Mouse (Mus musculus): ENCODE results near the gene Stard3nl.

Stard3nl gene

GRCm38 (mm10) chr13:19395688-19396354, at the start of gene Stard3nl:
TSS of gene Stard3nl (minus strand) at chr13:19395795.
- DNase-seq: peak; percentile 99

DNA sequence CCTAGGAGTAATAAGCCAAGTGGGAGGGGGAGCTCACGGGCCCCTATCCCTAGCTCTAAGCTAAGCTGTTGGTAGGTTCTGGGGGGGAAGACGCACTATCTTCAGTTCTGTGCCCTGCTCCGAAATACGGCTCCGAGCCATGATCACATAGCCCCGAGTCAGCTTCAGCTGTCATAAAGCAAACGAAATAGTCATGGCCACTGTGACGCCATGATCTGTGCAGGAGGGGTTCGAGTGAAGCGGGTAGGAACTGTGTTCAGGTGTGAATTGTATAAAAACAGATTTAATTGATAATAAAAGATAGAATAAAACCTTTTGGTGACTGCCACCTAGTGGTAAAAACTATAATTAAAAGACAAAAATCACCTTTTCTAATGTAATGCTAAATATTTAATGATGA, 42.4 kb upstream of the Stard3nl start:
- DNase-seq: peak; percentile 19

DNA sequence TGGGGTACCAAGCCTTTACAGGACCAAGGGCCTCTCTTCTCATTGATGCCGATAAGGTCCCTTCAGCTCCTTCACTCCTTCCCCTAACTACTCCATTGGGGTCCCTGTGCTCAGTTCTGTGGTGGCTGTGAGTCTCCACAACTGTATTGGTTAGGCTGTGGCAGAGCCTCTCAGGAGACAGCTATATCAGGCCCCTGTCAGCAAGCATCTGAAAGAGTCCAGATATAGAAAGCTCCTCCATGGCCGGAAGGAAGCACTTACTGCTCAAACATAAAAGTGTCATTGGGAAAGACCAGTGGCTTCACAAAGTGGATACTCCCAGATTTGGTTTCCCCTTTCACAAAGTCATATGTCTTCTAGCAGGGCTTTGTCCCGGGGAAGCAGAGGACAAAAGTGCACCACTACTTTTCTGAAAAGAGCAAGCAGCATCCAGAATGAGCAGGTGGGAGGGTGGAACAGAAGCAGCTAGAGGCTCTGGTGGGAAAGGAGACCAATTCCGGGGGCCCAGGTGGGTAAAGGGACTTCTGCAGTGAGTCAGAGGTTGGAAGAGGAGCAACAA, 34.3 kb upstream of the Stard3nl start:
- no peak for DNase-seq

- DNase-seq: no peak
Measured at GRCm38 (mm10) chr13:19428076-19428475, 32.5 kb upstream of the Stard3nl start.

DNA sequence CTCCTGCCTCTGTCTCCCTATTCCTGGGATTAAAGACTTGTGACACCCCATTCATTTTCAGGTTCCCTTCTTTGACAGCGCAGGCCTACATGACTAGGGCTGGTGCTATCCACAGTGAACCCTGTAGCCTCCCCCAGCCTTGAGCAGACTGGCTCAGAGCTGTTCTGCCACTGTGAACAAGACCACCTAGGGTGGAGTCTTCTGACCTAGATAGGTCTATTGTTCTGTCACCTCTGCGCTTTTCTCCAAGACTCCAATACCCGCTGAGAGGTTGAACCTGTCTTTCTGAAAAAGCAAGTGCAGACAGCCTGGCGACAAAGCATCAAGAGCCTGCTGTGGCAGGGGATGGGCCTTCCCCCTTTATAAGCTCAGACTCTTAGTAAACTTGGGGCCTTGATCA, 29.0 kb upstream of the Stard3nl start:
- no peak for DNase-seq

DNA sequence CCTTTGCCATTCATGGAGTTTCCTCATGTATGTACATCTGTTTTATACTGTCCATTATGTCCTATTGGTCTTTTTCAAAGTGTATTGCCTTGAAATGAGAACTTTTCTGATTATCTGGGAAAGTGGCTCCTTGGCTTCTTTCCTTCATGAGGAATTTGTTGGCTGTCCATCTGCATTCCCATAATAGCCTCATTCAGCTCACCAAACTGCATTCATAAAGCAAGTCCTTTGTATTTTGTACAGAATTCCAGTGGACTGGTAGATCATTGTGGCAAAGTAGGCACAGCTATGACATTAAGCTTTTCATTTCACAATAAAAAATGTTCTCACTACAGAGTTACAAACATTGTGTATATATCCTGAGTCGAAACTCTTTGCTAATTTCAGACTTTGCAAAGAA, 26.9 kb upstream of the Stard3nl start:
- DNase-seq: no peak

- no peak for DNase-seq
Measured at GRCm38 (mm10) chr13:19417885-19418521, 22.4 kb upstream of the Stard3nl start.

- no peak for DNase-seq
Measured at GRCm38 (mm10) chr13:19415894-19416531, 20.4 kb upstream of the Stard3nl start.

DNA sequence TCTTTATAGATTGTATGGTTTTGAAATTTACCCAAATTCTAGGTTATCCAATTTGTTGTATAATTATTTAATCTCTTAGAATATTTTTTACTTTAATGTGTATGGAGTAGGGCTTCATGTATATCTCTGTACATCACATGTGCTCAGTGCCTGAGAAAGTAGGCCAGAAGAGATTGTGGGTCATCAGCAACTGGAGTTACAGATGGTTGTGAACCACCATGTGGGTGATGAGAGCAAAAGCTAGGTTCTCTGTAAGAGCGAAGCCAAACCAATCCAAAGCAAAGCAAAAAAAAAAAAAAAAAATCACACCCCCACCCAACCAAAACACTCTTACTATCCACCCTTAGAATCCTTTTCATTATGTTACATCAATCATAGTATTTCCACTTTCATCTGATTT, 19.7 kb upstream of the Stard3nl start:
- DNase-seq: no peak

DNA sequence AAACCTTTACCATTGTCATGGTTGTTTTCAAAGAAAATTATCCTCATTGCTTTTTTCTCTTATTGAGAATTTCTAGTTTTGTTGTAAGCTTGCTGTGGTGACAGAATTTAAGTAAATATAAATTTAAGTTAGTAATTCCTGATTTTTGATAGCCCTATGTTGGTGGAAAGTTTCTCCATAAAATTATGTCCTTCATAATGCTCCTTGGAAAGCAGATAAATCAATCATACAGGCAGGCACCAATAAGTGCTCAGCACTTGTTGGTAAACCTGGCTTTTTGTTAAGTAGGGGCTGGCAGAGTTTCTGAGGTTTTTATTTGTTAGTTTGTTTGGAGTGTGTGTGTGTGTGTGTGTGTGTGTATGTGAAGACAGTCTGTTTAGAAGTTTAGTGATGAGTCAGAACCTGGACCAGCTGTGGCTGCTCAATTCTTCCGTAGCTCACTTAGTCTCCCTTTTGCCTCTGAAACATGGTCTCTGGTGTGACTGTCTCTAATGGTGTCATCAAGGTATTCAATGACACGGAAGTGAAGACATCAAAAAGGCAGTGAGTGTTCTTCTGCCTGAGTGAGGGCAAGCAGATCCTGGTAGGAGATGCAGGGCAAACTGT, 16.8 kb upstream of the Stard3nl start:
- no peak for DNase-seq

- no peak for DNase-seq
Measured at GRCm38 (mm10) chr13:19411886-19412285, 16.3 kb upstream of the Stard3nl start.

DNA sequence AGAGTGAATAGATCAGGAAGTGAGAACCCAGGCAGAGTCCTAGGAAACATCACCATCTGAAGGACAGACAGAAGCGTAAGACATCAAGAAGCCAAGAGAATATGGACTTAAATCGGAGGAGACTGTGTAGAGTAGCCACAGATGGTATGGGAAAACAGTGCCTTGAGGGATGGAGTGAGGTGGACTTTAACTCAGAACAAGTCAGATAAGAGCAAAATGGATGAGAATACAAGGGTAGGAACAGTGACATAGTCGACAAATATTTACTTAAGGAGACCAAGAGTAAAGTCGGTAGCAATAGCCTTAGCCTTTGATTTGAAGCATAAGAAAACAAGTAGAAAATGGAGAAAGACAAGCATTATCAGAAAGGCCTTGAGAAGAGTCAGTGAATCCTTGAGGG, 15.1 kb upstream of the Stard3nl start:
- DNase-seq: no peak

DNA sequence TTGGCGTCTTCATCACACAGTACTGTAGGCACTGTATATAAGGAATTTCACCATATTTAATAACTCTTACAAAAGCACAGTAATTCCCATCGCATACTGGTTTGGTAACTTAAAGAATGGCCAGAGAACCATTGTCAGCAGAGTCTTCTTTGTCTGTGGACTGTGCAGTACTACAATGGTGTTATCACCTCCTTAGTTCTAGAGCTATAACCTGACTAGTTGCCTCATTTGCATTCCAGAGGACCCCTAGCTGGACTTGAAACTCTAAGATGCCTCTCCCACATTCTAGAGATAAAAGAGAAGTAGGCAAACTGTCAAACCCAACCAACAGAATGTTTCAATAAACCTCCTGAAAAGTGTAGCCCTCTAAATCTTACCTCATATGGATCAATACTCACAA, 12.4 kb upstream of the Stard3nl start:
- no peak for DNase-seq

DNA sequence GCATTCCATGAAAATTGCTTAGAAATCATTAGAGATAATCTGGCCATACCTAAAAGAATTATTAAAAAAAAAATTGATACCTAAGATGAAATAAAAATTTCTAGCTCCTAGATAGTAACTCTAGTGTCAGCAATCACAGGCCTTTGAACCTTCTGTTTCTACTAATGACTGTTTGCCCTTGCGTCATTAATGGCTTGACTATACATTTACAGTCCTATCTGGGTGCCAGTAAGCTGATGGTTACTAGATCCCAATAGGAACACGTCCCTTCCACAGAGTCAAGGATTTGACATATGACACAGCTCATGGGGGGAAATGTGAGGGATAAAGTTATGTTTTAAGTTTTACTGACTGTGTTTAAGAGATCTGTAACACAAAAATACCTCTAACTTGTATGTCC, 9.0 kb upstream of the Stard3nl start:
- no peak for DNase-seq

- no peak for DNase-seq
Measured at GRCm38 (mm10) chr13:19394798-19395687, 552 bp downstream of the Stard3nl start.

DNA sequence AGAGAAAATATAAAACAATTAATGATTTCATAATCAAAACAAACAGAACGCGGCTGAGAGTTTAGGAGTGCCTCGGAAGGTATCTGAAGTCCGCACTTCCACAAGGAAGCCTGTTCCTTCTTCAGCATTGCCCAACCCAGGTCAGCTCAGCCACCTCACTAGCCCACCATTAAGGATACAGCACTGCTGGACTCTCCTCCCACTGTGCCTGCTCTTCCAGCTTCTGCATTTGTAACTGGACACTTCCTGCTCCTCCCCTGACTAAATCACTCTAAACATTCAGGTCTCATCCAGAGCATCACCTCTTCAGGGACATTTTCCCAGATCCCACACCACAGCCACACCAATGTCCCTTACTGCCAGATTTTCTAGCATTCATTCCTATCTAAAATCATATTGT, 1.4 kb downstream of the Stard3nl start:
- peak; percentile 40 for DNase-seq

DNA sequence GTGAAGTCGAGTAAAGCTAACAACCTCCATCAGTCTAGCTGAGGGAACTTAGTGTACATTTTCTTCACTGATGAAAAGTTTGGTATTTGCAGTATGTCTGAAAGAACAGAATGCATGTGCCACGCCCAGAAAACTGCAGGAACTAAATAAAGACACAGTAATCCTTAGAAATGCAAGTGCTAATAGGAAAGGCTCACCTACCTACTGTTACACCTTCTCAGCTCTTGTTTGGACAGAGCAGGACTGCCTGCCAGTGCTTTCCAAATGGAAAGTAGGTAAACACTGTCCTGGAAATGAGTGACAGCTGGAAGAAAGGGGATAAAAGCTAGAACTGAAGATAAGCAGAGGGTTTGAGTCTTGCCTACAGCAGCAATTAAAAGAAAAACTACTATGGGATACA, 1.9 kb downstream of the Stard3nl start:
- DNase-seq: no peak

- DNase-seq: no peak
Measured at GRCm38 (mm10) chr13:19391608-19392007, 4.0 kb downstream of the Stard3nl start.

- DNase-seq: no peak
Measured at GRCm38 (mm10) chr13:19390296-19390695, 5.3 kb downstream of the Stard3nl start.

DNA sequence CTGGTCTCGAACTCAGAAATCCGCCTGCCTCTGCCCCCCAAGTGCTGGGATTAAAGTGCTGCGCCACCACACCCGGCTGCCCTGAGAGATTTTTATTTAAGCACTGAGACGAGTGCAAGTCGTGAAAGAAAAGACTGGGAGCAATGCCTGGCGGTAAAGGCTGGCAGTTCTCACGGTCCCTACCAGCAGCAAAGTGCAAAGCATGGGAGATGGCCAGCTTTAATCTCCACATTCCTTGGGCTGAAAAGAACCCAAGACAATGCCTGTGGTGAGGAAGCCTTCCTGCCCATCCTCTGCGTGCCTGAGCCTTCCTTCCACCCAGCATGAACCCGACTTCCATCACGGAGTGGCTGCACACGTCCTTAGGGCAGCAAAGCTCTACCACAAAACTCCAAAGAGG, 5.7 kb downstream of the Stard3nl start:
- no peak for DNase-seq

GRCm38 (mm10) chr13:19389434-19389833, 6.2 kb downstream of the Stard3nl start:
- DNase-seq: no peak

DNA sequence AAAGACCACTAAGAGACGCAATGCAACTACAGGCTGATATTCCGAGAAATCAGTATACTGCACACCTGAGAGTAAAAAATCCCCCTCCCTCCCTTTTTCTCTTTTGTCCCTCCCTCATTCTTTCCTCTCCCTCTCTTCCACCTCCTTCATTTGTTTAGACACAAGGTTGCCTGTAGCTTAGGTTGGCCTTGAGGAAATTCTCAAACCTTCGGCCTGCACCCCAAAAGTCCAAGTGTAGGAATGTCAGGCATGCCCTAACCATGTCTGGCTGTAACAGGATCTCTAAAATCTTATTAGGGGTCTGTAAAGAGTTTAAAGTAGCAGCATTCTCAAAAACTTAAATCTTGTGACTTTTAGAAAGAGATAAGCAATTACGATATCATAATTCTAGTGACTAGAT, 10.4 kb downstream of the Stard3nl start:
- DNase-seq: no peak
